Mouse (Mus musculus) G1E (cell line): ENCODE data around the gene 9330182L06Rik.

ENCODE experiments used
- CTCF ChIP-seq: IDR thresholded peaks from 2 replicates; pipeline ENCODE4 v1.5.1; 2012; ENCODE audit warnings: low read depth, low read length, inconsistent platforms, mixed read lengths
- POLR2AphosphoS5 ChIP-seq: IDR thresholded peaks from 2 replicates; pipeline ENCODE4 v1.6.1; 2012; ENCODE audit warnings: low read depth, low read length, inconsistent platforms; ENCODE audit not compliant: insufficient replicate concordance

- TF ChIP-seq CTCF (no peak), POLR2AphosphoS5 (no peak)
These were observed 102.2 kb downstream of the 9330182L06Rik start for GRCm38 (mm10) chr5:9367920-9368692.
